Mouse (Mus musculus) testis, adult 2 months (tissue): ENCODE results near the gene Actr3. TPM values are rescaled to one million over a fixed set of nuclear protein-coding genes. Genes with fewer than 3 reads are reported as not detected.
A peak's percentile ranks its signal among the peaks of the same experiment; 100 is the strongest.

ENCODE experiments used
- H3K27ac ChIP-seq: fragments of 200-500 bp; 2 replicates; pipeline ENCODE4 v1.5.1; 2012; ENCODE audit warnings: low read depth, low read length; ENCODE audit not compliant: control insufficient read depth, insufficient read depth
- H3K27me3 ChIP-seq: fragments of 200-500 bp; 2 replicates; pipeline ENCODE4 v1.6.1; 2012; ENCODE audit warnings: mild to moderate bottlenecking, low read length, moderate library complexity; ENCODE audit not compliant: control insufficient read depth, insufficient read depth
- H3K36me3 ChIP-seq: fragments of 200-500 bp; 2 replicates; pipeline ENCODE4 v1.6.1; 2012; ENCODE audit warnings: mild to moderate bottlenecking, low read length; ENCODE audit not compliant: control insufficient read depth, insufficient read depth
- H3K4me1 ChIP-seq: fragments of 200-500 bp; 2 replicates; pipeline ENCODE4 v1.6.1; 2012; ENCODE audit warnings: low read length; ENCODE audit not compliant: control insufficient read depth, insufficient read depth
- H3K4me3 ChIP-seq: fragments of 200-500 bp; 2 replicates; pipeline ENCODE4 v1.5.1; 2012; ENCODE audit warnings: low read depth, mild to moderate bottlenecking, low read length, moderate library complexity, mixed read lengths; ENCODE audit not compliant: control insufficient read depth
- CTCF ChIP-seq: fragments of 200-500 bp; IDR thresholded peaks from 2 replicates; pipeline ENCODE4 v1.5.1; 2012; ENCODE audit warnings: low read depth, mild to moderate bottlenecking, inconsistent platforms, low read length, moderate library complexity; ENCODE audit not compliant: control insufficient read depth, insufficient read depth, insufficient replicate concordance
- POLR2A ChIP-seq: fragments of 200-500 bp; IDR thresholded peaks from 2 replicates; pipeline ENCODE4 v1.6.1; 2012; ENCODE audit warnings: low read depth, mild to moderate bottlenecking, inconsistent platforms, low read length, moderate library complexity; ENCODE audit not compliant: control insufficient read depth
- polyA plus RNA-seq: library from polyadenylated mRNA; depleted of rRNA; stranded (reverse); fragments of >200 nt; gene quantifications from 2 replicates; pipeline ENCODE4 v1.2.3, GENCODE M21; 2012

The Actr3 gene
- polyA plus RNA-seq, 1 experiment: 13.3 TPM

- no peaks in the 10 kb centered on the region for H3K36me3 ChIP-seq
- H3K4me3 ChIP-seq: no peak overlapping the region
- no peaks in the 10 kb centered on the region for H3K27me3 ChIP-seq
- H3K4me1 ChIP-seq: no peaks in the 10 kb centered on the region
- TF ChIP-seq CTCF: no peak
- TF ChIP-seq POLR2A: no peak
- no peak overlapping the region for H3K27ac ChIP-seq
Observed at GRCm38 (mm10) chr1:125388370-125388769, 47.2 kb downstream of the Actr3 start.

GRCm38 (mm10) chr1:125386217-125386616 lies 49.3 kb downstream of the Actr3 start:
- no peaks in the 10 kb centered on the region for H3K27me3 ChIP-seq
- no peak overlapping the region for H3K27ac ChIP-seq
- H3K4me1 ChIP-seq: no peaks in the 10 kb centered on the region
- TF ChIP-seq POLR2A (no peak), CTCF (no peak)
- H3K4me3 ChIP-seq: no peak overlapping the region
- H3K36me3 ChIP-seq: no peaks in the 10 kb centered on the region

- TF ChIP-seq POLR2A (no peak), CTCF (no peak)
- no peaks in the 10 kb centered on the region for H3K27me3 ChIP-seq
Observed at GRCm38 (mm10) chr1:125382622-125383021, 52.9 kb downstream of the Actr3 start.

GRCm38 (mm10) chr1:125378889-125379288 lies 56.6 kb downstream of the Actr3 start:
- TF ChIP-seq CTCF (no peak), POLR2A (no peak)
- Histone ChIP-seq H3K27ac (no peak overlapping the region), H3K36me3 (no peaks in the 10 kb centered on the region), H3K4me3 (no peak overlapping the region), H3K27me3 (no peaks in the 10 kb centered on the region), H3K4me1 (no peaks in the 10 kb centered on the region)

More at GRCm38 (mm10) chr1:125382622-125383021, 52.9 kb downstream of the Actr3 start:
- Histone ChIP-seq H3K27ac (no peak overlapping the region), H3K4me3 (no peak overlapping the region), H3K36me3 (no peaks in the 10 kb centered on the region), H3K4me1 (no peaks in the 10 kb centered on the region)

GRCm38 (mm10) chr1:125372855-125373254 lies 62.7 kb downstream of the Actr3 start:
- Histone ChIP-seq H3K27ac (no peak overlapping the region), H3K27me3 (no peaks in the 10 kb centered on the region), H3K4me3 (no peak overlapping the region), H3K36me3 (no peaks in the 10 kb centered on the region), H3K4me1 (no peaks in the 10 kb centered on the region)
- TF ChIP-seq CTCF (no peak), POLR2A (no peak)

- H3K27ac ChIP-seq: no peak overlapping the region
- H3K4me1 ChIP-seq: no peaks in the 10 kb centered on the region
- no peak overlapping the region for H3K4me3 ChIP-seq
- TF ChIP-seq POLR2A (no peak), CTCF (peak; percentile 42; the same call in 1 of the 2 replicates)
- H3K27me3 ChIP-seq: no peaks in the 10 kb centered on the region
- no peaks in the 10 kb centered on the region for H3K36me3 ChIP-seq
Observed at GRCm38 (mm10) chr1:125370779-125371178, 64.7 kb downstream of the Actr3 start.

- H3K4me1 ChIP-seq: no peaks in the 10 kb centered on the region
- no peak overlapping the region for H3K27ac ChIP-seq
- no peak overlapping the region for H3K4me3 ChIP-seq
- H3K27me3 ChIP-seq: no peaks in the 10 kb centered on the region
- H3K36me3 ChIP-seq: no peaks in the 10 kb centered on the region
- no peak for TF ChIP-seq POLR2A
- TF ChIP-seq CTCF: no peak
Observed at GRCm38 (mm10) chr1:125365576-125365975, 70.0 kb downstream of the Actr3 start.
